Mouse (Mus musculus) MEL (cell line): ENCODE results near the gene Trhr2. TPM values are rescaled to one million over a fixed set of nuclear protein-coding genes. Genes with fewer than 3 reads are reported as not detected.

ENCODE experiments used
- DNase-seq: peaks from one replicate; pipeline ENCODE4 v3.0.0; 2011; ENCODE audit warnings: low read depth, low spot score
- H3K27ac ChIP-seq: 2 replicates; pipeline ENCODE4 v1.5.1; 2012; ENCODE audit warnings: low read depth, mild to moderate bottlenecking, control low read depth, low read length, moderate library complexity; ENCODE audit not compliant: control insufficient read depth
- H3K27me3 ChIP-seq, 2 experiments: fragments of 150-350 bp in 1 of 2; sonication (generic) in 1 of 2; 2 replicates each; pipeline ENCODE4 v1.6.1; 2012; ENCODE audit warnings: low read length in 2 of 2, mild to moderate bottlenecking in 2 of 2, improper control_type of control experiment in 1 of 2, moderate library complexity in 1 of 2; ENCODE audit not compliant: insufficient read depth in 2 of 2, control insufficient read depth in 1 of 2
- H3K36me3 ChIP-seq, 2 experiments: 2 replicates each; pipeline ENCODE4 v1.6.1; 2012 to 2014; ENCODE audit warnings: low read length in 2 of 2, improper control_type of control experiment in 1 of 2, inconsistent platforms in 1 of 2, mild to moderate bottlenecking in 1 of 2; ENCODE audit not compliant: insufficient read depth in 2 of 2, control insufficient read depth in 1 of 2
- H3K4me1 ChIP-seq, 2 experiments: fragments of 150-350 bp in 1 of 2; sonication (generic) in 1 of 2; 2 replicates each; pipeline ENCODE4 v1.6.1; 2012; ENCODE audit warnings: low read length in 2 of 2, improper control_type of control experiment in 1 of 2, mild to moderate bottlenecking in 1 of 2; ENCODE audit not compliant: insufficient read depth in 2 of 2, control insufficient read depth in 1 of 2
- H3K4me3 ChIP-seq, 2 experiments: fragments of 150-350 bp in 1 of 2; sonication (generic) in 1 of 2; 2 replicates each; pipeline ENCODE4 v1.5.1; 2012; ENCODE audit warnings: low read depth in 2 of 2, low read length in 2 of 2, mild to moderate bottlenecking in 2 of 2, moderate library complexity in 2 of 2, control low read depth in 1 of 2, improper control_type of control experiment in 1 of 2; ENCODE audit not compliant: control insufficient read depth in 1 of 2, insufficient read depth in 1 of 2
- H3K79me2 ChIP-seq: 2 replicates; pipeline ENCODE4 v1.6.1; 2012; ENCODE audit warnings: mild to moderate bottlenecking, low read length, moderate library complexity; ENCODE audit not compliant: control insufficient read depth, poor library complexity, insufficient read depth
- H3K9ac ChIP-seq: 2 replicates; pipeline ENCODE4 v1.6.1; 2012; ENCODE audit warnings: low read depth, mild to moderate bottlenecking, control low read depth, low read length, moderate library complexity; ENCODE audit not compliant: control insufficient read depth, poor library complexity, severe bottlenecking
- H3K9me3 ChIP-seq: fragments of 150-350 bp; sonication (generic); replicated peaks from 2 replicates; pipeline ENCODE4 v1.6.1; 2012; ENCODE audit warnings: mild to moderate bottlenecking, low read length, improper control_type of control experiment, moderate library complexity; ENCODE audit not compliant: insufficient read depth
- BHLHE40 ChIP-seq: IDR thresholded peaks from 2 replicates; pipeline ENCODE4 v1.6.1; 2012; ENCODE audit warnings: low read depth, mild to moderate bottlenecking, inconsistent platforms, low read length, improper control_type of control experiment, borderline replicate concordance
- CHD2 ChIP-seq: IDR thresholded peaks from 2 replicates; pipeline ENCODE4 v1.6.1; 2011; ENCODE audit warnings: low read length, improper control_type of control experiment
- CTCF ChIP-seq, 3 experiments: IDR thresholded peaks in 2 of 3; conservative IDR thresholded peaks in 1 of 3; 2 replicates each; pipeline ENCODE4 v1.5.1; 2011 to 2012; ENCODE audit warnings: low read length in 3 of 3, low read depth in 2 of 3, mild to moderate bottlenecking in 2 of 3, improper control_type of control experiment in 1 of 3, inconsistent platforms in 1 of 3, mixed read lengths in 1 of 3, moderate library complexity in 1 of 3; ENCODE audit not compliant: control insufficient read depth in 1 of 3, insufficient read depth in 1 of 3, poor library complexity in 1 of 3, severe bottlenecking in 1 of 3
- E2F4 ChIP-seq: IDR thresholded peaks from 2 replicates; pipeline ENCODE4 v1.6.1; 2011; ENCODE audit warnings: low read depth, low read length, improper control_type of control experiment, borderline replicate concordance
- EP300 ChIP-seq, 2 experiments: IDR thresholded peaks; 2 replicates each; pipeline ENCODE4 v1.6.1; 2011; ENCODE audit warnings: improper control_type of control experiment in 2 of 2, low read length in 2 of 2, low read depth in 1 of 2, mild to moderate bottlenecking in 1 of 2
- ETS1 ChIP-seq: IDR thresholded peaks from 2 replicates; pipeline ENCODE4 v1.6.1; 2012; ENCODE audit warnings: low read depth, mild to moderate bottlenecking, inconsistent platforms, low read length, improper control_type of control experiment, moderate library complexity
- GABPA ChIP-seq: IDR thresholded peaks from 2 replicates; pipeline ENCODE4 v1.6.1; 2012; ENCODE audit warnings: low read depth, mild to moderate bottlenecking, inconsistent platforms, low read length, improper control_type of control experiment, moderate library complexity
- GATA1 ChIP-seq: IDR thresholded peaks from 2 replicates; pipeline ENCODE4 v1.6.1; 2011; ENCODE audit warnings: low read depth, low read length, improper control_type of control experiment
- JUND ChIP-seq: IDR thresholded peaks from 2 replicates; pipeline ENCODE4 v1.6.1; 2011; ENCODE audit warnings: low read depth, mild to moderate bottlenecking, improper control_type of control experiment, low read length
- MAFK ChIP-seq: IDR thresholded peaks from 2 replicates; pipeline ENCODE4 v1.6.1; 2011; ENCODE audit warnings: low read depth, mild to moderate bottlenecking, low read length, improper control_type of control experiment, borderline replicate concordance
- MAX ChIP-seq: IDR thresholded peaks from 2 replicates; pipeline ENCODE4 v1.6.1; 2011; ENCODE audit warnings: low read length, improper control_type of control experiment
- MEF2A ChIP-seq: IDR thresholded peaks from 2 replicates; pipeline ENCODE4 v1.6.1; 2014; ENCODE audit warnings: low read depth, mild to moderate bottlenecking, inconsistent platforms, low read length, improper control_type of control experiment; ENCODE audit not compliant: poor library complexity, insufficient replicate concordance, severe bottlenecking; ENCODE audit errors: extremely low read depth
- MXI1 ChIP-seq: IDR thresholded peaks from 2 replicates; pipeline ENCODE4 v1.6.1; 2011; ENCODE audit warnings: mild to moderate bottlenecking, low read depth, low read length, improper control_type of control experiment
- MYB ChIP-seq: IDR thresholded peaks from 2 replicates; pipeline ENCODE4 v1.6.1; 2011; ENCODE audit warnings: mild to moderate bottlenecking, low read depth, low read length, improper control_type of control experiment
- MYC ChIP-seq: IDR thresholded peaks from 2 replicates; pipeline ENCODE4 v1.6.1; 2011; ENCODE audit warnings: low read depth, mild to moderate bottlenecking, low read length, improper control_type of control experiment, moderate library complexity
- NRF1 ChIP-seq: IDR thresholded peaks from 2 replicates; pipeline ENCODE4 v1.6.1; 2014; ENCODE audit warnings: low read depth, mild to moderate bottlenecking, inconsistent platforms, low read length, improper control_type of control experiment, moderate library complexity; ENCODE audit not compliant: poor library complexity, insufficient read depth, severe bottlenecking
- POLR2A ChIP-seq, 2 experiments: IDR thresholded peaks; 2 replicates each; pipeline ENCODE4 v1.6.1; 2011 to 2012; ENCODE audit warnings: low read length in 2 of 2, mild to moderate bottlenecking in 2 of 2, control low read depth in 1 of 2, improper control_type of control experiment in 1 of 2, low read depth in 1 of 2, moderate library complexity in 1 of 2; ENCODE audit not compliant: control insufficient read depth in 1 of 2, insufficient read depth in 1 of 2, poor library complexity in 1 of 2
- POLR2AphosphoS2 ChIP-seq: IDR thresholded peaks from 2 replicates; pipeline ENCODE4 v1.6.1; 2011; ENCODE audit warnings: low read length, improper control_type of control experiment
- POLR2AphosphoS5 ChIP-seq: IDR thresholded peaks from 2 replicates; pipeline ENCODE4 v1.6.1; 2012; ENCODE audit warnings: low read depth, borderline replicate concordance, mild to moderate bottlenecking, inconsistent platforms, low read length, moderate library complexity, mixed read lengths
- SMC3 ChIP-seq: IDR thresholded peaks from 2 replicates; pipeline ENCODE4 v1.6.1; 2011; ENCODE audit warnings: low read depth, low read length, improper control_type of control experiment
- TAL1 ChIP-seq: IDR thresholded peaks from 2 replicates; pipeline ENCODE4 v1.6.1; 2012; ENCODE audit warnings: mild to moderate bottlenecking, inconsistent platforms, low read length, moderate library complexity, mixed read lengths
- TBP ChIP-seq: IDR thresholded peaks from 2 replicates; pipeline ENCODE4 v1.8.0; 2011; ENCODE audit warnings: low read depth, low read length, improper control_type of control experiment
- USF1 ChIP-seq: IDR thresholded peaks from 2 replicates; pipeline ENCODE4 v1.6.1; 2014; ENCODE audit warnings: low read depth, mild to moderate bottlenecking, inconsistent platforms, low read length, improper control_type of control experiment, moderate library complexity
- USF2 ChIP-seq, 2 experiments: IDR thresholded peaks; 2 replicates each; pipeline ENCODE4 v1.6.1; 2011 to 2012; ENCODE audit warnings: improper control_type of control experiment in 2 of 2, low read length in 2 of 2, borderline replicate concordance in 1 of 2, inconsistent platforms in 1 of 2, low read depth in 1 of 2, mild to moderate bottlenecking in 1 of 2; ENCODE audit not compliant: insufficient read depth in 1 of 2
- ZC3H11A ChIP-seq: IDR thresholded peaks from 2 replicates; pipeline ENCODE4 v1.6.1; 2012; ENCODE audit warnings: low read depth, mild to moderate bottlenecking, inconsistent platforms, low read length, improper control_type of control experiment
- ZMIZ1 ChIP-seq: IDR thresholded peaks from 2 replicates; pipeline ENCODE4 v1.6.1; 2012; ENCODE audit warnings: low read depth, mild to moderate bottlenecking, inconsistent platforms, low read length, improper control_type of control experiment, moderate library complexity
- polyA plus RNA-seq, 2 experiments: library from polyadenylated mRNA; stranded (reverse) in 1 of 2; unstranded in 1 of 2; fragments of >175 nt in 1 of 2; fragments of >200 nt in 1 of 2; gene quantifications; 2 replicates each; pipeline versions ENCODE4 v1.2.1 to v1.2.4; 2012; ENCODE audit warnings: low replicate concordance in 2 of 2, low read depth in 1 of 2; ENCODE audit not compliant: insufficient read length in 2 of 2, insufficient read depth in 1 of 2, missing spikeins in 1 of 2
- total RNA-seq: library from RNA; depleted of rRNA; stranded (reverse); fragments of 300-350 nt; gene quantifications from 2 replicates; pipeline ENCODE4 v1.2.3, GENCODE M21; 2012

Trhr2 gene
- total and polyA plus RNA-seq, 3 experiments, result 0.07 to 0.12 TPM; not detected in 1

GRCm38 (mm10) chr8:122395291-122395690 lies 34.7 kb upstream of the Trhr2 start:
- H3K36me3 ChIP-seq, result peaks cover 0 to 39% of the 10 kb centered on the region in 2 experiments; a peak in 2 of 4 replicates

GRCm38 (mm10) chr8:122393717-122394116 lies 33.2 kb upstream of the Trhr2 start:
- TF ChIP-seq MEF2A, result no peak
- no peak for TF ChIP-seq POLR2AphosphoS2
- TF ChIP-seq POLR2A (IDR thresholded peaks at IDR 0.05; ENCODE audit: control insufficient read depth in 1 of 2, insufficient read depth in 1 of 2, low read depth in 1 of 2, low read length in 2 of 2, poor library complexity in 1 of 2), result no peak
- no peak for TF ChIP-seq POLR2AphosphoS5
- TF ChIP-seq TAL1, result no peak
- no peak for TF ChIP-seq E2F4
- TF ChIP-seq GABPA, result no peak
- no peak for TF ChIP-seq MYC
- no peak for TF ChIP-seq ZC3H11A
- no peak for TF ChIP-seq SMC3
- no peak for TF ChIP-seq GATA1
- Histone ChIP-seq H3K4me3 (no peak overlapping the region), H3K9me3 (no peaks in the 10 kb centered on the region), H3K27ac (no peak overlapping the region), H3K79me2 (no peaks in the 10 kb centered on the region), H3K27me3 (no peaks in the 10 kb centered on the region), H3K9ac (no peak overlapping the region), H3K36me3 (peaks cover 0 to 39% of the 10 kb centered on the region in 2 experiments; a peak in 2 of 4 replicates), H3K4me1 (no peaks in the 10 kb centered on the region)
- DNase-seq, result no peak

More at GRCm38 (mm10) chr8:122395291-122395690, 34.7 kb upstream of the Trhr2 start:
- Histone ChIP-seq H3K4me1 (no peaks in the 10 kb centered on the region), H3K27me3 (no peaks in the 10 kb centered on the region), H3K9me3 (no peaks in the 10 kb centered on the region), H3K79me2 (no peaks in the 10 kb centered on the region), H3K9ac (no peak overlapping the region), H3K27ac (no peak overlapping the region), H3K4me3 (no peak overlapping the region)
- DNase-seq, result no peak
- TF ChIP-seq ETS1 (no peak), GABPA (no peak), MAFK (no peak), ZMIZ1 (no peak), USF1 (no peak), NRF1 (no peak), MEF2A (no peak), USF2 (IDR thresholded peaks at IDR 0.05; ENCODE audit: borderline replicate concordance in 1 of 2, insufficient read depth in 1 of 2, low read depth in 1 of 2, low read length in 2 of 2) (no peak), GATA1 (no peak), POLR2A (IDR thresholded peaks at IDR 0.05; ENCODE audit: control insufficient read depth in 1 of 2, insufficient read depth in 1 of 2, low read depth in 1 of 2, low read length in 2 of 2, poor library complexity in 1 of 2) (no peak), BHLHE40 (no peak), JUND (no peak), MAX (no peak), EP300 (IDR thresholded peaks at IDR 0.05; ENCODE audit: low read depth in 1 of 2, low read length in 2 of 2) (no peak), CTCF (IDR thresholded peaks at IDR 0.05 in 2 of 3, conservative IDR thresholded peaks at IDR 0.05 in 1 of 3; ENCODE audit: control insufficient read depth in 1 of 3, insufficient read depth in 1 of 3, low read depth in 2 of 3, low read length in 3 of 3, poor library complexity in 1 of 3, severe bottlenecking in 1 of 3) (no peak), POLR2AphosphoS2 (no peak), MYB (no peak), TBP (no peak), MXI1 (no peak), CHD2 (no peak)
